Mouse (Mus musculus) thymus, postnatal 25 days (tissue): ENCODE measurements around the gene Lhx9.
A peak's percentile ranks its signal among the peaks of the same experiment; 100 is the strongest.

Source experiments
- DNase-seq: peaks from one replicate; pipeline ENCODE4 v3.0.0; 2022

The Lhx9 gene

DNA sequence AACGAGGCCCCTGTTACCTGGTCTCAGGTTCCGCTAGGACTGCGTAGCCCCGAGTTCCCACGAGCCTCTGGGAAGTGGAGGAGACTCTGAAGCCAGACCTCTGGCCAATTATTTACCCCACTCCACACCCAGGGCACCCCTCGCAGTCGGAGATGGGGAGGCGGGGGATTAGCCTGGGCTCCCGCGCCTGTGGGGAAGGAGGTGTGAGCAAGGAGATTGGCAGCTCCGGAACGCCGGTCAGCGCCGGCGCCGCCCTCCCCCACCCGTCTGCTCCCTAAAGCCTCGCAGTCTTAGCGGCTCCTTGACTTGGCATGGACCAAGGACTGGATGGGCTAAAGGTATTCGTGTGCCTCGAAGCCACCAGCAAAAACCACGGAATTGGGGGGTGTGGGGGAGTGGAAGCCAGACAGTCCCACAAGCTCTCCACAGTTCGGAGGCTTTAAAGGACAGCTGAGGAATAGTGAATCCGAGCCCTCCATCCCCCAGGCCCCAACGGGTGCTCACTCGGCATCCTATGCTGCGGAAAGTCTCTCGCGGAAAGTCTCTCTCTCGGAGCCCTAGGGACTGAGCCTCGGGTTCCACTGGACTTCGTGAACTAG is at the start of gene Lhx9:
Gene Lhx9 (minus strand): TSS at position 67 of the 599 bp plus-strand sequence.
- no peak for DNase-seq

DNA sequence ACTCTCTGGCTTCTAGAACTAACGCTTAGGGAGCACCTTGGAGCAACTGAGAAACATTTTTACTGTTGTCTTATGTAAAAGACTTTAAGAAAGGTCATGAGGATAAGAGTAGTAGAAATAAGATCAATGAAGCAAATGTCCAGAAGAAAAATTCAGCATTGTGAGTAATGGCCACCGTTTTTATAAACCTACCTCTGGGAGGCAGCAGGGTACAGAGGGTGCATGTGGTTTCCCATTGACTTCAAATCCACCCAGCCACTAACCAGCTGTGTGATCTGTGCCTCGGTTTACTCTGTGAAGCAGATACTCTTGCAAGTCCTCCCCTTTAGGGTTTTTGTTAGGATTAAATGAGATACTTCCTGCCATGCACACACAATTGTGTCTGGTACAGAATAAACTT is 47.7 kb upstream of the Lhx9 start:
- DNase-seq: no peak

DNA sequence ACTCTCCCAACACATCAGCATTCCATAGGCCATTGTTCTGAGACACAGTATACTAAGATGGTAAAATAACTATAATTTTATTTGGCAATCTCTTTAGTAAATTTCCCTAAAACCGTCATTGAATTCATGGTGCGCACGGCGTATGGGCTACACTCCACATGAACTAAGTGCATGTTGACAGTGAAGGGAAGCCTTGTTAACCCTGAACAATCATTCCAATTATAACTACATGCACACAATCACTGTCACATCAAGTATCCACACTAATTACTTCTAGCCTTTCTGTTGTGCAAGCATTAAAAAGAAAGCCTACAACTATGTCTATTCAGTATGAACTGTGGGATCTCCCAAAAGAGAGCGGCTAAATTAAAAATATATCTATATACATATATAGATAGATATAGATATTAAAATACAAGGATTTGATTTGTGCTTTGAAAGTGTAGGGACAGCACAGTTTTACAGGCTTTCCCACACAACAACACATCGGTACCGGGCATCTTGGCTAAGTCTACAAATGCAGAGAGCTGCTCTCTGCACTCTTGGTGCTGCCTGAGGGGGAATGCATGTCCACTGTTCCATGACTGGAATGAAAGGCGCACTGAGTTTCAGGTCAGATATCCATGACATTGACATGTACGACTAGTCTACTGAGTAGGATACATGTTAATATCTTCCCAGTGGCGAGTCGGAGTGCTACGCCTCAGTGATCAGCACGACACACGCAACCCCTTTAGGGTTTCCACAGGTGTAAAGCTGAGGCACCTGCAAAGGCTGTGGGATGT is 29.3 kb upstream of the Lhx9 start:
- DNase-seq: no peak

DNA sequence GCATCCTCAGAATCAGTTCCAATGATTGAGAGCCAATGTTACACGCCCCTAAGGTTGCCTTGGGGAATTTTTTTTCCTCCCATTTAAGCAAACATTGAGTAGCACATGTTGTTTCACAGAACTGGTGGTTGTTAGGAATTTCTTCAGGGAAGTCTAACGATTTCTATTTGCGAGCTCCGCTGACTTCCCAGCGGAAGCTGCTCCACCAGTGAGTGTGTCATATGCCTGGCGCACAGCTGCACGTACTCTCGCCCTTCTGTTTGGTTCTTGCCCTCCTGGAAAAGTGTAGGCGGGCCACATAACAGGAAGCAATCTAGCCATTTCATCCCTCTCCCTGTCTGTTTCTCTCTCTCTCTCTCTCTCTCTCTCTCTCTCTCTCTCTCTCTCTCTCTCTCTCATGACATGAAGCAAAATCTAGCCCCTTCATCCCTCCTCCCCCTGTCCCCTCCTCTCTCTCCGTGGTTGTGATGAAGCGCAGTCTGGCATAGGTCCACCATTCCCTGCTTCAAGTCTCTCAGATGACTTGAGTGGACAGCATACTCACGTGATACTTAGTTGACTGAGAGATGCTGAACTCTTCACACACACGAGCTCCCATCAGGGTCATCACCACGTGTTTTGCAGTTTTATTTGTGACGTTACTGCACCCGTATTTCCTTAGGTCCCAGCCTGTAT is 28.1 kb upstream of the Lhx9 start:
- no peak for DNase-seq

- DNase-seq: peak; percentile 89
Measured at GRCm38 (mm10) chr1:138856101-138856950, 7.9 kb upstream of the Lhx9 start, which contains the start of gene 2310009B15Rik. Gene 2310009B15Rik, minus strand, starts transcription at chr1:138856852.

DNA sequence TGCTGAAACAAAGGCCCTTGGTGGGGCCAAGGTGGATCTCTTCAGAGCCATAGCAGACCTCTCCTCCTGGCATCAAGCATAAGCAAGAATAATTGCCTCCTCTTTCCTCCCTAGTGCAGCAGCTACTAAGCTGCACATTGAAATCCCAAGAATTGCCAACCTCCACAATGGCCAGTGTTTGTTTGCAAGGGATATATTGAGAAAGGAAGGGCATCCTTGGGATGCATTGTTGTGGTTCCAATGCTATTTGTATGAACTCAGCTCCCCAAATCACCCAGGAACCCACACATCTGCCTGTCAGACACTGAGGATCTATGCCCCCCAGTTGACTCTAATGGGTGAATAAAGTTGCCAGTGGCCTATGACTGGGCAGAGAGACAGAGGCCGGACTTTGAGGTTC is 2.4 kb upstream of the Lhx9 start:
- DNase-seq: no peak

GRCm38 (mm10) chr1:138850161-138850539 is 1.8 kb upstream of the Lhx9 start:
- no peak for DNase-seq

- DNase-seq: no peak
Measured at GRCm38 (mm10) chr1:138849531-138850160, 1.3 kb upstream of the Lhx9 start.

- DNase-seq: no peak
Measured at GRCm38 (mm10) chr1:138848026-138848425, 351 bp downstream of the Lhx9 start.

- no peak for DNase-seq
Measured at GRCm38 (mm10) chr1:138847146-138847545, 1.2 kb downstream of the Lhx9 start.

DNA sequence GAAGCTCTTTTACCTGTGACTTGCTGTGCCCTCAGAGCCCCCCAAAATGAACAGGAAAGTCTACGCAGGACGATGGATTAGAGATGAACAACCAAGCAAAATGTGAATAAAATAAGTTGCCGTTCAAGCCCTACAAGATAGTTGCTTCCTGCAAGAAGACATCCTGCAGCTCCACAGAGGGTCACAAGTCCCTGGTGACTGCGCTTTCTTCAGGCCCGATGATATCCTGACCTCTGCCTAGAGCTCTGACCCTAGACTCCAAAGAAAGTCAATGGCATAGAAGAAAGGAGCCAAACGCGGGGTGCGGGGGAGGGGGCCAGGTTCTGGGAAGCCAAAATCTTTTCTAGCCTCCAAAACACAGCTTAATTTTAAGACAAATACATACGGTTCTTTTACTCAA is 1.8 kb downstream of the Lhx9 start:
- no peak for DNase-seq

GRCm38 (mm10) chr1:138846131-138846530 is 2.2 kb downstream of the Lhx9 start:
- DNase-seq: peak; percentile 39

- no peak for DNase-seq
Measured at GRCm38 (mm10) chr1:138845481-138845880, 2.9 kb downstream of the Lhx9 start.

- no peak for DNase-seq
Measured at GRCm38 (mm10) chr1:138844166-138844565, 4.2 kb downstream of the Lhx9 start.

DNA sequence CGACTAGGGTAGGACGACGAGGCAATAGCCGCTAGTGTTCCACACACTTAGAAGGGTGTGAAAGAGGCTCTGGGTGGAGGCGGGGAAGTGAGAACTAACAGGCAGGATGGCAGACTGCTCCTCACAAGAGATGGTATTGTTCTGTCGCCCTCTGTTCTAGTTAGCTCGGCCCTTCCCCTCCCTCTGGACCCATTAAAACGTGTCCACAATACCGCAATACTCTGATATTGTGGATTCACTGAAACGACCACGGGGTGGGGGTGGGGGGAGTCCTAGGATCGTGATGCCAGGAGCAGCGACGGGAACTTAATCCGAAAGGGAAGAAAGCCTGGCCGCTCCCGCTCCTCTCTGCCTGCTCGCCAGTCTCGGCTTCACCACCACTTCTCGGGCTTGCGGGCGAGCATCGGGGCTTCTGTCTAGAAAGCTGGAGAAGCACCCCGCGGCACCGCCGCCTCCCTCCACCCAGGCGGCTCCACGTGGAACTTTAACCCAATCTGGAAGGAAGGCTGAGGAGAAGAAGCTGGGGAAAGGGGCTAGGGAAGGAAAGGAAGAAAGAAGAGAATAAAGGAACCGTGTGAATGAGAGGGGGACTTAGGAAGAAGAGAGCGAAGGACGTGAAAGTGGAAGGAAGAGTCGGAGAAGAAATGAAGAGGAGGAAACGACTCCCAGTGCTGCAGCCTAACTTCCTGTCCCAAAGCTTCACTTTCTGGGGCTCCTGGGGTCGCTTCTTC is 4.9 kb downstream of the Lhx9 start:
- DNase-seq: no peak

GRCm38 (mm10) chr1:138842756-138843155 is 5.6 kb downstream of the Lhx9 start:
- no peak for DNase-seq

GRCm38 (mm10) chr1:138842315-138842714 is 6.1 kb downstream of the Lhx9 start:
- no peak for DNase-seq

GRCm38 (mm10) chr1:138841306-138842095 is 6.9 kb downstream of the Lhx9 start:
- DNase-seq: no peak

- DNase-seq: no peak
Measured at GRCm38 (mm10) chr1:138840440-138841305, 7.7 kb downstream of the Lhx9 start.
